Mouse (Mus musculus): ENCODE measurements at regions not wholly inside any gene's neighbourhood (a gene's known extent, or its start where the extent isn't known, plus 50 kb on each side); places are given as distances from the start of the nearest gene placed in this dataset.

DNA sequence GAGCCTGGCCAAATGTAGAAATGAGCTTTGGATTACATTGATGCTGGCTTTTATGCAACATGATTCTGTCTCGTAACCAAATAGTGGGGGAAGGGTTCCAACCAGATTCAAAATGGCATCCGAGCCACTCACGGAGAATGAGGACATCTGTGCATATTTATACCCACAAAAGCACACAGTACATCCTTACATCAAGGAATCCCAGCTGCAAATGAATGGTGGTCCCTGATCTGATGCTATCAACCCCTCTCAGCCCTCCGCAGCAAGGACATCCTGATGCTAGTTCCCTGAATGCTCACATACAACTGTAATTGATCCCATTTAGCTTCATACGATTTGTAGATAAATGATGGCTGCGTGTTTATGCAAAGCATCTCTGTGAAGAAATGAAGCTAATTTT lies 215.9 kb downstream of the Samd5 start:
- no peak for DNase-seq

DNA sequence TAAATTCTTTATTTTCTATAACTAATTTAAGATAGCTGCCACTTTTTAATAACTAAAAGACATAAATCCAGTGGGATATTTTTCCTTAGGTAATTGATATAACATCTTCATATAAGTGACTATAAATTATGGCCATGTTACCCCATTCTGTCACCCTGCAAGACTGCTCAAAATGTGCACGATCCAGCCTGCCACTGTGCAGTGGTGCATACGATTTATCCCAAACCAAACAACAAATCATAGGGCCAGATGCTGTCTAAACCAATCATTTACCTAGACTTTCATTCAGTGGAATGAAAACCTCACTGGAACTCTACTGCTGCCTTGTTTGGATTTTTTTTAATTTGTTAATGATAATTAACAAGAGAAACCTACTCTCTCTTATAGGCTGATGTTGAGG lies 216.5 kb downstream of the Samd5 start:
- no peak for DNase-seq

DNA sequence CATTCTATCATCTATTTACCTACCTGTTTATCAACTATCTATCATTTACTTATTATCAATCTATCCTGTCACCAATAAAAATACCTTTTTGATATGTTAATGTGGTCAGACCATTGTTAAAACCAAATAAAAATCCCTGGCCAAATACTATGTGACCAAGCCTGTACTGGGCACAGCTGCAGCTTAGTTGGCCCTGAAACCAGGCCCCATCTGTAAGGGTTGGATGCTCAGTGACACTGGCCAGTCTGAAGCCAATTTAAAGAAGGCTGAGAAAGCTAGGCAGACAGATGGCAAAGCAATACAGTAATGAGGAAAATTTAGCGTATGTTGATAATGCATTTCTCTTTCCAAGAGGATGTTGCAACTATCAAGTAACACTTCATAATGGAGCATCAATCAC lies 217.8 kb downstream of the Samd5 start:
- no peak for DNase-seq

DNA sequence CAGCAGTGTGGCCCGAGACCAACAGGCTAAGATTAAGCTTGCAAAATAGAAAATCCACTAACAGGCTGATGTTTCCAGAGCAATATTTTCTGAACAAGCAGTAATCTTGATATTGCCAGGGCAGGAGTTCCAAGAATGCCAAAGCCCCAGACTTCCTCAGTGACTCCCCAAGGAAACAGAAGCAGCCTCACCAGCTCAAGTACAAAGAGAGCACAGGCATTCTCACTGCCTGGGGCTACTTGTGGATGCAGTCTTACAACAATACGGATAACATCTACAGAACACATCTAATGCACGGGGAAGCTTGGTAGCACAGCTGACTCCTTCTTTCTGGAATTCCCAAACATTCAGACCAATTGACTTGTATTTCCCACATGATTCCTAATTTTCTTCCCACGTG lies 235.9 kb downstream of the Samd5 start:
- DNase-seq: no peak

DNA sequence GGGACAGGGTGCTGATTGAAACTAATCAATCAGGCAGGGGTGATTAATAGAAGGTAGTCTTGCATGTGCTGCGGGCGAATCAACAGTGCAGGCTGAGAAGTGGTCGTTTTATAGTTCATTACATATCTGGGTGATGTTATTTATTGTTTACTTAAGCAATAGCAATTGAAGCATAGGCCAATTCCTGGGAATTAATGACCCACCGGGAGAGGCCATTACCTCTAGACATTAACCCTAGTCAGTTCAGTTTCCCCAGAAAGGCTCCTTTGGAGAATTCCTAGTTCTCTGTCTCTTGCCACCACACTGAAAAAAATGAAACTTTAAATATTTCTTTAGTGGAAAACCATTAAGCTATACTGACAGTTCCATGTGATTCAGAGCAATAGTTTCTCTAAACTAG lies 236.6 kb downstream of the Samd5 start:
- no peak for DNase-seq

DNA sequence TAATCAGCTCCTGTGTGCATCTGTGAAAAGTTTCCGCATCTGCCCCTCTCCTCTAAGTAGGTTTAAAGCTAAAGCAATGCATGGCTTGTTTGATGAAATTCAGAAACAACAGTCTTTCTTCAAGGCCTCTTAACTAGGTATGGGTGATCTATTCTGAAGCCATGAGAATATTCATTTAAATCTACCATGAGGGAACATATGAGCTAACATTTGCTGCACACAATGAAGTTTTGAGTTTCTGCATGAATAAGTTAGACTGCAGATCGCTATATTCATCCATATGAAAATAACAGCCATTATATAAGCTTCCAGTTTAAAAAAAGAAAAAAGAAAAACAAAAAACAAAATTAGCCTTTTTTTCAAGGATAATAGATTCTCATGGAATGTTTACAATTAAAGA lies 245.9 kb downstream of the Samd5 start:
- no peak for DNase-seq

DNA sequence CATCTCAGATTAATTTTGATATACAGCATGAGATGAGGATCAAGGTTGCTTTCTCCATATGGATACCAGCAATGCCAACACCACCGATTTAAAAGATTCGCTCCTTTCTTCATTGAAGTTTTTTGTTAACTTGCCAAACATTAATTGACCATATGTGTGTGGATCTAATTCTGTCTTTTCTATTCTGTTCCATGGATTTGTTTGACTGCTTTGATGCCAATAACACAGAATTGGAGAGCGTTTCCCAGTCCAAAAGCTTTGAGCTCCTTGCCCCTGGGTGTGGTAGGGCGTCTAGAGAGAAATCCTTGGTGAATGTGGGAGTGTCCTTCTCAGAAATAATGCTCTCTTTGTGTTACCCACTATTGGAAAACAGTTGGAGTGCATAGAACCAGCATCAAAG lies 254.3 kb downstream of the Samd5 start:
- DNase-seq: no peak

DNA sequence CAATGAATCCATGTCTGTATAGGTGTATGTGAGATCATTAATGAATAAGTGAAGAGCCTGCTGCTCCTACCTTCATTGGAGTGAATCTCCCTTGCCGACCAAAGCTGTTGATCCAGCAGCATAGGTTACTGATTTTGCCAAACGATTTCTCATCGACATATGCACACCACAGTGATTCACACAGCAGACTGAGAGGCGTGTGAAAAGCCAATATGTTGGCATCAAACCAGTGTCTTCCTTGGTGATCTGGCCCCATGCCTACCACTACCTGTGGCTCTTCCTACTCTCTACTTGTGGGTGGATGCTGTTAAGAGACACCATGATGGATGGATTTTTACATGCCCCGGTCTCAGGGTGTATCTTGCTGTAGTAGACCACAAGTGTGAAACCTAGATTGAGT lies 258.3 kb downstream of the Samd5 start:
- DNase-seq: no peak

DNA sequence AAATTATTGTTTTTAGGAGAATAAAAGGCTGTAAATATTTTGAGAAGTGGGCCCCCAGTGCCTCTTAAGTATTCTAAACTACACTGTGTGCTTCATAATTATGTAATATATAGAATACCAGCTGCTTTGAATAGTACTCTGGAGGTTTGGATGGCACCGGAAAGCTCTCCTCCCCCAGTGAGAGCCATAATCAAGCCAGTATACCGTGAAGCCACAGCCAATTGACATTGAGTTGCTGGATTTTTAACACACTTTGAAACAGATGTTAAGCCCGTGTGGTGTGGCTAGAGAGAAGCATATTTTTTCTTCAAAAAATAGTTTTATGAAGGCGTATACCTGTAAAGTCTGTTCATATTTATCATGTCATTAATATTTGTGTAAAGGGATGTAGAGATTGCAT lies 268.9 kb downstream of the Samd5 start:
- no peak for DNase-seq

DNA sequence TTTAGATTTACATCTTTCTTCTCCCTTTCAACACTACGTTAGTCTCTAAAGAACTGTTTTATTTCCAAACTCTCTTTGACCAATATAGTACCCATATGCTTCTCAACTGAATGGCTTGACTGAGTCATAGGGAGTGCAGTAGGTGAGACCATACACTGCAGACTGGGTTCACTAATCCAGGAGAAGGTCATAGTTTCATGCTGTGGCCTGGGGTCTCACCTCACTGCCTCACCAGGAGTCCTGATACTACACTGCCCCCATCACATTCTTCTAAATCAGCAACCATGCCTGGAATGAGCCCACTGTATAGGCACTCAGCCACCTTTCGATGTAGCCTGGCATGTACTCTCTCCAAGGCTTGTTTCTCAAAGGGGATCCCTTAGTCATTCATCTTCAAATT lies 269.6 kb downstream of the Samd5 start:
- DNase-seq: no peak

DNA sequence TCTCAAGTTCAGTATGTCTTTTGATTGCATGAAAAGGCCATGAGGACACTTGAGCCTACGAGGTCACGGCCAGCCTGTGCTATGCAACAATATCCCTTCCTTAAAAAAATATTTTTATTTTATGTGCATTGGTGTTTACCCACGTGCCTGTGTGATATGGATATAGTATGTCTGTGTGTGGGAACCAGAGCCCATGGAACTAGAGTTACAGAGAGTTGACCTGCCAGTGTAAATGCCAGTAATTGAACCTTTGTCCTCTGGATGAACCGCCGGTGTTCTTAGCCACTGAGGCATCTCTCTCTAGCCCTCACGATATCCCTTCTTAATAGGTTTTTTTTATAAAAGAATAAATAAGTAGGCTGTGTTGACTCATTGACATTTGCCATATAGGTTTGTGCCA lies 270.0 kb downstream of the Samd5 start:
- no peak for DNase-seq

DNA sequence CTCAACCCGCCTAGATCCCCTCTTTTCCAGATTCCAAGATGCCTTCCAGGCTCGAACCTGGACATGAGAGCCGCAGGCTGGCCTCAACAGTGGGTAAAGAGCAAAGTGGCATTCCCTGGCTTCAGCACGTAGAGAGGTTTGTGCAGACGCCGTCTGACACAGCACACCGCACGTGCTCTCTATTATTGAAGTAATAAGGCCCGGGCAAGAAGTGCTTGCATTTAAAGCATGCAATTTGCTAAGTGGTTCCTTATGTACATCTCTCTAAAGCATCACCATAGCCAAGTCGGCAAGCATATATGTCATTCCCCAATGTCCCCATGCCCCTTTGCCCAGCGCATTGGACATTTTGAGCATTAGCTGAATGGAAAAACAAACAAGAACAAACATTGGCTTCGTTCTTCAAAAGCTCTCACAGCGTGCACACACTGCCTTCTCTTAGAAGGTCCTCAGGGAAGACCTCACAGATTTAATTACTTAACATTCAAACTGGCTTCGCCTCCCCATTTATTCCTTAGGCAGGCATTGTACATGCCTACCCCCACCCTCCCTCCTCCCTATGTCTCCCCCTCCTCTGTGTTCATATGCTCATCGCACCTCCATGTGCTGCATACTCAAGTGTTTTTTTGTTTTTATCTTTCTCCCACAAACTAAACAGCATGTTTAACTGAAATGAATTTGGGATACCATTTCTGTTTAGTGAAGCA lies 273.9 kb downstream of the Samd5 start:
- DNase-seq: no peak

DNA sequence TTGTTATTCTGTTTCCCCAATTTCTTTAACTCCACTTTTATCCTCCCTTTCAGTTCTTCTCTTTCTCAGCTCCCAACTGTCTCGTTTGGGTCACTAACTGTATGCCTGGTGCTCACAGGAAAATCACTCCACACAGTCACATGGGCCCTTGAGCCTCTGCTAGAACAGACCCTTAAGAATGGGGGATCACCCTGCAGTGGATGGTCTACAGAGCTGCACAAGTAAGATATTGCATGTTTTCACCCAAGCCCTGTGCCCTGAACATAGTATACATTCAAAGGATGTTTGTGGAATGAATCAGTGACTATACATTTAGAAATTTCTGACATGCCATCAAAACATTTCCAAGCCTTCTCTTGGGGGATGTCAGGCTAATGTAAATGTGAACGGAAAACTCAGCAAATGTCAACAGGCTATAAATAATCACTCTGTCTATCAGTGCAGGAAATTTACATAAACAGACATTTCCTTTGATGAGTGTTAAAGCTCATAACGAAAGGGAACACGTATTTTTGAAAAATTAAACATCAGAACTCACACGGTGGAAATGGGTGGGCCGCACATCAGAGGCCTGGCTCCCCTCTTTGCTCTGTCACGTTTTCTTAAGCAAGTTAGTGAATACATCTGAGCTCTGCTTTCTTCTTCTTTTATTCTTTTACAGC lies 297.4 kb downstream of the Samd5 start:
- no peak for DNase-seq

DNA sequence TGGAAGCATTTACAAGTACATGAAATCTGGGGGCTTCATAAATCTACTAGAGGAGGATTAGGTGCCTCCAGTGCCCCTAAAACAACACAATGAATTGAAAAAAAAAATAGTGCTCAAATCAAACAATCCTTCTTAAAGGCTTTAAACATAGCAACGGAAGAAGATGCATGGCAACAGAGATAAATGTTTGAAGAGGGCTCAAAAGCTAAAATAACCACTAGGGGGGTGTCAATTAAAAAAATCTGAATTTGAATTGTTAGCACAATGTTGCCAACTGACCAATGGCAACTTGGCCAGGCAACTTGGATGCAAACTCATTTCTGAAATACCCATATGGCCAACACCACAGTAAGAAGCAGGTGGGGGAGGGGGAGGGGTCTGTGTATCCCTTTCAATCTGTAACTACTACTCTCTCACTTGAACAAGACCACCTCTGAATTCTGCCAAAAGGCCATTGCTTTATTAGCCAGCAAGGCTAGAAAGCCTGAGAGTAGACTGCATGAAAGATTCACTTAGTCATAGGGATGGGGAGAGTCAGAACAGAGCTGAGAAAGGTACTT lies 312.6 kb downstream of the Samd5 start:
- no peak for DNase-seq

DNA sequence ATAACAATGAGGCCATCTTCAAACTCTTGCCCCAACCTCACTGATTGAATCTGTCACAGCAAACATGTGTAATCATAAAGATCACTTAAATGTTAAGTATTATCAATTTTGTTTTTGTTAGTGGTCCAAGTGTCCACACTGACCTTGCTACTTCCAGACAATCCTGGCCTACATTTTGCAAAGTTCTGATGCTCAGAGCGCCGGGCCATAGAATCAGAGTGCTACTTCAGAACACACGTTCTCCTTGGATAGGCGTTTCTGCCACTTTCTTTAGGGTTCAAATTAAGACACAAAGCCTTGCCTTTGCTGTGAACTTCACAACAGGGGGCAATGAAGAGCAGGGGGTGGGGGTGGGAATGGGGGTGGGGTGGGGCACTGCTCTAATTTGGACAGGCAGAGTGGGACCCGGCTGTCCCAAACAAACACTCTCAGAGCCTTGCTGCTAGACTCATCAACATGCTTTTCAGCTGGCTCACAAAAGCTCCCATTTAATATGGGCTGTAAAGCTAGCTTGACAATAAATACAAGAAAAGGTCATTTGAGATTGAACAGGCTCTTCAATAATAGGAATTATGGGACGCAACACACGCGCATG lies 336.7 kb downstream of the Samd5 start:
- DNase-seq: no peak

DNA sequence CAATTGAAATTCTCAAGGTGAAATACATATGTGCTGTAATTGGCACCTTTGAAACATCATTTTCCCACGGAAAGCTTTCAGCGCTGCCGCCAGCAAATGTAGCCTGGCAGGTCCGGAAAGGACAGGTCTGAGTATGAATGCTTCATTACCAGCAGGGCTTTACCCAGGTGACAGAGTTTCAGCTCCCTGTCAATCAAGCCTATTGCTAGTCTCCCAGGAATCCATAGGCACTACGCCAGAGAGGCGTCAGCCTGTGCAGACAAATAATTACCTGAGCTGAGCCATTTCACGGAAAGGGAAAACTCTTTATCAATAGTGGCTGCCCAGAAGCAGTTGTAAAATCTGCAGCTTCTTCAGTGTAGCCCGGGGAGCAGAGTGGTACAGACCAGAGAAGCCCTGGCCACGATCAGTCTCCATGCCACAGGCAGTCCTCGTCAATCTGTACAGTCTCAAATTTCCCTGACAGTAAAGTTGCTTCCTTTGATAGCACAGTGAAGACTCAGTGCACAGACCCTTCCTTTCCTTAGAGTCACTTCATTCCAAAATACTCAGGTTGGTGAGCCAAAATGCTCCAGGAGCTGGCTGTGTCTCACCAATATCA lies 340.7 kb downstream of the Samd5 start:
- no peak for DNase-seq

DNA sequence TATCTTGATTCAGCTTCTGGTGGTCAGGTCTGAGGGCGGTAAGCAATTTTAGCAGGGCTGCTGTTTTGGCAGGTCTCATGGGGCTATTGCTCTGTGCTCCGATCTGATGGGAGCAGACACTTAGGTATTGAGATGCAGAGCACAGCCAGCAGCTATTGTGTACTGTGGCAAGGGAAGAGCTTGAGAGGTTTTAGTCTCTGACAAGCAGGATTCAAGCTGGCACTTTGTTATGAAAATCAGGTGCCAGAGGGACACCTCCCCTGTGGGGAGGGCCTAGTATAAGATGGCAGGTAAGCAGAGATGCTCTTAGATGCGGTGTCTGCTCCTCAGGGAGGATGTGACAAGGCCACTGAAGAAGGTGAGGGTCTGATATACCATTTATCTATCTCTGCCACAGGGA lies 343.3 kb downstream of the Samd5 start:
- DNase-seq: no peak

DNA sequence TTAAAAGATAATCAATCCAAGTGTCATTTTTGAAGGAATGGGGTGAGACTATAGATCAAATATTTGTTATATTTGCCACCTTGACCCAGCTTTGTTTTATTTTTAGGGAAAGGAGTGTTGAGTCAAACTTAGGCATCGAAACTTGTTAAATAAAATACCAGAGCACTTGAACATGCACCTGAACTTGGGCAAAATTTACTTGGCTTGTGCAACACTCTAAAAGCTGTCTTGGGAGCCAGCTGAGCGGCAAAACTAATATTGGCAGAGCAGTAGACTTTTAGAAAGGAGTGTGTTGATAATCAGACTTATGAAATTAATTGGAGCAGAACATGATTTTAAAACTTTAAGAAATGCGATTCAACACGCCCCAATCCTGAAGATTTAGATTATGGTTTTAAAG lies 346.7 kb downstream of the Samd5 start:
- peak; percentile 49 for DNase-seq

DNA sequence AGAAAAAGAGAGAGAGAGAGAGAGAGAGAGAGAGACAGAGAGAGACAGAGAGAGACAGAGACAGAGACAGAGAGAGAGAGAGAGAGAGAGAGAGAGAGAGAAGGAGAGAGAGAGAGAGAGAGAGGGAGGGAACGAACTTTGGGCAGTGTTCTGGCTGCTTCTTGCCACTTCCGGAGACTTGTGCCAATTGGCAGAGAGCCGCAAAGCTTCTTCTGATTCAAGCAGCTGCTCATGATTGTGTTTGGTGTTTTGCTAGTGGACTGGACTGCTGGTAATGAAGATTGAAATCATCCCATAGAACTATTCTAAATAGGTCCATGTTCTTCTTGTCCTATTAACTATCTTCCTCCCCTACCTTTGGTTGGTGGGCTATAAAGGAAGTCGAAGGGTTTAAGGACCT lies 347.1 kb downstream of the Samd5 start:
- peak; percentile 82 for DNase-seq

DNA sequence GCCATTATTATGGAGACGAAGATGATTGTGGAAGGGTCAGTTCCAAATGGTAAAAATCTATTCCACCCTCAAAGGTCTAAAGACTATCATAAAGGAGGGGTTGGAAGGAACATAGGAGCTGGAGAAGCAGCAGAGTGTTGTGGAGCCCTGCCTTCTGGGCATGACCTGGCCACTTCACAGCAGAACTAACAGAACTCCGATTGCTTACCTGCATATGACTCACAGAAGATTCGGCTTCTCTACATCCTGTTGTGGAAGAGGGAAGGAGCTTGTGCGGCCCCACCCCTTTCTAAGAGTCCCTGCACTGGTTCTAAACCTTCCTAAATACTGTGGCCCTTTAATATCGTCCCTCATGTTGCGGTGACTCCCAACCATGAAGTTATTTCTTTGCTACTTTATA lies 362.7 kb downstream of the Samd5 start:
- no peak for DNase-seq

DNA sequence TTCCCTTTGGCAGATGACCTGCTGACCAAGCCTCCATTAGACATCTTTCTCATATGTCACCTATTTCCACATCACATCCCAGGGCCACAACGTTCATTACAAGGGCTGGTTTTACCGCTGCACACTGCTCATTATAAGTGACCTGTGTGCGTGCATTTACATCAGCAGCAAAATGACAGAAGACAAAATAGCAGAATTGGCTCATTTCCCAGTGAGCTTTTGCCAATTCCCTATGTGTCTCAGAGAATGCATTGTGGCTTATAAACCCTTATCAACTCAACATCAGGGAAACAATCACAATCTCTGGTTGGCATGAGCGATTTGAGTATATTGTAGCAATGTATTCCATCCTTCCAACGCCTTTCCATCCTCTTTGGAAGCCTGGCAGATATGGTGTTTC lies 364.7 kb downstream of the Samd5 start:
- no peak for DNase-seq

DNA sequence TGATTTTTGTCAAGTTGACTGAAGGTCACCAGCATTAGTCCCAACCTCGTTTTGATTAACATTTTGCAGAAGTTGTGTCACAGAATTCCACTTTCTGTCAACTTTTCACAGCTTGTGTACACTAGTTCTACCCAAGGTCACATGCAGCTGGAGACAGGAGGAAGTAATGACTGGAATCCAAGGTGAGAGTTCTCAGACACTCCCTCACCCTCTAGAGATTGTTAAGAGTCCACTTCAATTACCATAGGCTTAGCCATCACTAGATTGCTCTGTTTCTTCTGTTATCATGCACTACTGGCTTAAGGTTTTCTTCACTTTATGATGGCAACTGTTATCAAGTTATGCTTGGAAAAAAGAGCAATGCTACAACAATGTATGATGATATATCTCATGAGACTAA lies 379.0 kb downstream of the Samd5 start:
- DNase-seq: no peak

DNA sequence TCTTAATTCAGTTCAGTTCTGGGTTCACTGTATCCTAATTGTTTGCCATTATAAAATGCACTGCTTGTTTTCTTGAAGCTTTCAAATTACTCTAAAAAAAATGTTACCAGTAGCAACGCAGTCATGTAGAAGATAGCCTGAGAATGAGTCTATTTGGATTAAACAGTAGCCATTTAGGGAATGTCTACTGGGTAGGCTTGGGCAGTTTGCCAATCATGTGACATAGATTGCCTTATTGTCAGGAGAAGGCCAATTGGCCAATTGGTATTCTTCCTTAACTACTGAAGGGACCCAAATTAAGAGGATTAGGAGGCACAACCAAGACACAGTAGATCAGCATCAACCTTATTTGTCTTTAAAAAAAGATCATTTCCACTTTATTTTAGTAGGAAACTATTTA lies 379.7 kb downstream of the Samd5 start:
- no peak for DNase-seq

DNA sequence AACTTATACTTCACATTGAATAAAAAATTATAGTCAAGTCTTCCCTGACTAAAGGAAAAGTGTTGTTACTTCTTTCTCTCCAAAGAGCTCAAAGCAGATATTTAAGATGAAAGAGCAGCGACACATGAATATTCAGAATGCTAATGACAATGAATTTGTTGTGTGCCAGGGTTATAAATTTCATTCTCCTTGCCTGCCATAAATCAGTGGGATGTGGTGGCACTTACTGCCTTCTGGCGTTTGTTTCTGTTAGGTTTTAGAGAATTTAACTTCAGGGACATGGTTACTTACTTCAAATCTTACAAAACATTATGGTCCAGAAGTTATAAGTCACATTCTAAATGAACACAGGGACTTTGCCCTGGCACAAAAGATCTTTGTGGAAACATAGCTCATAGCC lies 380.4 kb downstream of the Samd5 start:
- DNase-seq: no peak
